Mouse (Mus musculus) monocyte, adult 5-6 weeks (primary cell): ENCODE data around the gene Gnb1. TPM values are rescaled to one million over a fixed set of nuclear protein-coding genes. Genes with fewer than 3 reads are reported as not detected.
A peak's percentile ranks its signal among the peaks of the same experiment; 100 is the strongest.

Source experiments
- ATAC-seq: fragments of 153-309, 156-312 bp; replicated peaks from 2 replicates; pipeline ENCODE4 v1.8.0; 2017; ENCODE audit warnings: mild to moderate bottlenecking; ENCODE audit not compliant: low TSS enrichment, insufficient number of reproducible peaks, severe bottlenecking, poor library complexity, low FRiP score
- total RNA-seq: library from RNA; stranded (forward); fragments of 200-1000, 200-491, 200-594 nt; gene quantifications from 3 replicates; pipeline ENCODE4 v1.2.3, GENCODE M21; 2017

Gnb1 gene
- total RNA-seq, 1 experiment from 2014 or later, result 199 TPM

- ATAC-seq, result no peak
Observed at GRCm38 (mm10) chr4:155482125-155482480, 9.1 kb upstream of the Gnb1 start.

- no peak for ATAC-seq
Observed at GRCm38 (mm10) chr4:155482733-155483540, 8.2 kb upstream of the Gnb1 start.

GRCm38 (mm10) chr4:155485521-155485920 is 5.6 kb upstream of the Gnb1 start:
- ATAC-seq, result no peak

GRCm38 (mm10) chr4:155487746-155488145 is 3.4 kb upstream of the Gnb1 start:
- no peak for ATAC-seq

GRCm38 (mm10) chr4:155488232-155489025 is 2.7 kb upstream of the Gnb1 start:
- ATAC-seq, result peak; percentile 7; the same call in 1 of the 2 replicates

DNA sequence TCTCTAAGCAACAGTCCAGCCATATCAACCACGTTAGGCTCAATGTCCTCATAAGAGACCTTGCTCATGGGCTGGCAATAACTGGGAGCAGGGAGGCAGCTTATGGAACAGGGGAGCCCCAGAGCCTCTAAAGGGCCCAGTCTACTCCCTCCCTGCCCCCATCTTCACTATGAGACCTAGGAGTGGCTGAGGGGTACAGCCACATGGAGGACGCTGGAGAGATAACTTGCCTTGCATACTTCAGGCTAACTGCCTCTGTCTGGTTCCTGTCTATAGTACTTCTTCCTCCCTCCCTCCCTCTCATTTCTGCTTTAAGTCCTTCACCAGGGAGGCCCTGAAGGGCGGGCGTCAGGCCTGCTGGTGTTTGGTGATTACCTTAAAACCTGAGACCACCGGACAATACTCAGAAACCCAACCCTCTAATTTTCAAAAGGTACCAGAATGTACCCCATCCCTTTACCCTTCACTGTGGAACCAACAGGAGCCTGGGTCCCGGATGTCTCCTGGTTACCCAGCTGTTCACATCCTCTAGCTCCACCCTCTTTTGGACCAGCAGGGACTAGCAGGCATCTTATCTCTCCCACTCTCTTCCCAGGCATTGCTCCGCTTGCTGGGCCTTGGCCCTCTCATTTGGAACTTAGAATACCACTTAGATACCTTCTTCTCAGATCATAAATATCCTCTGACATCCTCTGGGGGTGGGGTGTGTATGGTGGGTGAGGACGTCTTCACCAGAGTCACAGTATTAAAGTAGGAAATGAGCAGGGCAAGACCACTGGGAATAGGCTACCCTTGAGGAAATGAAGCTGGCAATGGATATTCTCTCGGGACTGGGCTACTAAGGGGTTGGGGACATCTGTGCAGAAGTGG is 1.8 kb upstream of the Gnb1 start:
- no peak for ATAC-seq

DNA sequence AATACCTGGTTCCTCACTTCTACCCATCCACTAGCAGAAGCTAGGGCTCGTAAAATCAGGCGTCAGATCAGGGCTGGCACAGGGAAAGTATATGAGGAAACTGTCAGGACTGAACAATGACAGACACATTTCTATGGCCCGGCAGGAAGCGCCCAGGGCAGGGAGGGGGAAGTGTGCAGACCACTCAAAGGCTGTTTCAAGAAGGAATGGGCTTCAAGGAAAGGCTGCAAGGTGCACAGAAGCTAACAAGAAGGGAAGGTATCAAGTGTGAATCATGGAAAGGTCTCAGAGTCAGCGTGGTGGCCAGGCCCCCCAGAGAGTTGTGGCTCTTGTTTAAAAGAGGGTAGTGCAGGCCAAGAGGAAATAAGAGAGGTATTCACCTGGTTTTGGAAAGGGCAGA is 705 bp upstream of the Gnb1 start:
- no peak for ATAC-seq

- no peak for ATAC-seq
Observed at GRCm38 (mm10) chr4:155491529-155492130, 469 bp downstream of the Gnb1 start.

GRCm38 (mm10) chr4:155492131-155492633 is 1.0 kb downstream of the Gnb1 start:
- ATAC-seq, result no peak; the same call in 1 of the 2 replicates

- ATAC-seq, result no peak
Observed at GRCm38 (mm10) chr4:155494891-155495290, 3.7 kb downstream of the Gnb1 start.

DNA sequence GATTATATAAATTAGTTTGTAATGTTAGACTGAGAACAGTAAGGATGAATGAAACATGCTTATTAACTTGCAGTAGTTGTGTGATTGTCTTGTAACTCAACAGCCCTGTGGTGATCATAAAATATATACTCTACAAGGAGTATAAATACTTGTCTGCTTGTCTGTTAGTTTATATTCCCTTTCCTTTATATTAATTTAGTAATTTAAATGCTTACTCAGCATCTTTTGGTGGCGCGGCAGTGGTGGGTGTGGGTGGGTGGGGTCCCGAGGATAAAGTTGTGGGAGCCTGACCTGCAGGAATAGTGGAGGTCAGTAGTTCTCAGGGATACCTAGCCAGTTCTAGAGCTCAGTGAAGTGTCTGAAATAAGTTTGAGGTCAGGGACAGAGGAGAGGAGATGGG is 6.8 kb downstream of the Gnb1 start:
- ATAC-seq, result no peak

DNA sequence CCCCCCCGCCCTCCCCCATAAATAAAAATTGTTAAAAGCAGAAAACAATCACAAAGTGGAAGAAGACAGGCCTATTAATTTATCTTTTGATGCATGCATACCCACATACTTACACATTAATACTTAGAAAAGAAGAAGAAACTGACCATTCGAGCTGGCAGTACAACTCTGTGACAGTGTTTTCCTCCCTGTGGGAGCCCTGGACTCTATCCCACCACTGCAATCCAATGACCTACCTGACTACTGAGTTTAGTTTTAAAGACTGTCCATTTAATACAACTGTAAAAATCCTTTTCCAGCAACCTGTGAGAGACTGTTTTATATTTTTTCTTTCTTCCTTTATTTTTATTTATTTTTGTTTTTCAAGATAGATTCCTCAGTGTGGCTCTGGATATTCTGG is 10.0 kb downstream of the Gnb1 start:
- no peak for ATAC-seq

DNA sequence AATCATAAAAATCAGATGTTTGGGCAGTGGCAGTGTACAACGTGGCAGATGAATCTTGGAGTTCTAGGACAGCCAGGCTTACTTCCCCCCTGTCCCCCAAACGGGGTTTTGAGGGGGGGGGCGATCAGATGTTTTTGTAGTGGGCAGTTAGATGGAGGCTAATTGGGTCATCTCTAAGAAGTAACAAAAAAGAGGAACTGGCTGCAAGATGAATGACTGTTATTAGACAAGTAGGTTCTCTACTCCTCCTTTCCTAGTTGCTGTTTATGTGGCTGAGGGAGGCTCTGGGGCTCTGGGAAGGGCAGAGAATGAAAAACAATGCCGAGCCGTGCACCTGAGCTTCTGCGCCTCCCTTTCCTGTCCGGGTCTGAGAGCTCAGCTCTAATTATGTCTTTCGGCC is 13.9 kb downstream of the Gnb1 start:
- peak; percentile 40; the same call in 1 of the 2 replicates for ATAC-seq

DNA sequence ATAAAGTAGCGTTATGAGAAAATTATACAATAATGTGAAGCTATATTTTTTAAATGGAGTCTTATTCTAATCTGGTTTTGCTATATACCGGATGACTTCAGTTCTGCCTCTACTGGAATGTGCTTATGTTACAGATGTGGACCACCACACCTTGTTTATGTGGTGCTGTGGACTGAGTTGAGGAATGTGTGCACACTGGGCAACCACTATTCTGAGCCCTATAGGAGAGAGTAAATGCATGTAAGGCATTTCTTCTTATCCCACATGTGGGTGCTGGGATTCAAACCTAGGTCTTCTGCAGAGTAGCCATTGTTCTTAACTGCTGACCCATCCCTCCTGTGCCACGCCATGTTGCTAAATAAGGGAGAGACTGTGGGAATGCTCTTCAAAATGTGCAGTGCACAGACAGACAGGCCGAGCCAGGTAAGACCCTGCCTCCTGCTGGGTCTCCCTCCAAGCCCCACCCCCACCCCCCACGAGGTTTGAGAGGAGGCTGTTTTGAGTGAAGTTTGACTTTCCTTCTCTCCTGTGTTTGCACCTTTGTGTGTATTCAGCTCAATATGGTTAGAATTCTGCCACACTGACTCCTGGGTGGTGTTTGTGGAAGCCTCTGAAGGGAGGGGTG is 14.6 kb downstream of the Gnb1 start:
- no peak for ATAC-seq

DNA sequence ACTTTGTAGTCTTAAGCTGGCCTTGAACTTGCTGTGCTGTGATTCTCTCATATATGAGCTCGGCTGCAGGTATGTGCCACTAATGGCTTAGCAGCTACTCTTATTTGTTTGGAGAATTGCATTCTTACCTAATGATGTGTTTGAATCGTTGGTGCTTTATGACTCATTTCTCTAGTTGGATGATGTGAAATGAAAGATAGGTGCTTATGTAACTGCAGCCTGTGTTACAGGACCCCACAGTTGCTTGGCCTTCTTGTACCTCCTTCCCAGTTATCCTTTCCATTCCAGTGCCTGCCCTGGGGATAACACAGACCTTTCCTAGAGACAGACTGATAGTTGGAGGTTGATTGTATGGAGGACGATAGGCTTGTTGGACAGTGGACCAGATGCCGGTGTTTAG is 17.5 kb downstream of the Gnb1 start:
- no peak for ATAC-seq

GRCm38 (mm10) chr4:155510981-155511380 is 19.8 kb downstream of the Gnb1 start:
- ATAC-seq, result no peak

DNA sequence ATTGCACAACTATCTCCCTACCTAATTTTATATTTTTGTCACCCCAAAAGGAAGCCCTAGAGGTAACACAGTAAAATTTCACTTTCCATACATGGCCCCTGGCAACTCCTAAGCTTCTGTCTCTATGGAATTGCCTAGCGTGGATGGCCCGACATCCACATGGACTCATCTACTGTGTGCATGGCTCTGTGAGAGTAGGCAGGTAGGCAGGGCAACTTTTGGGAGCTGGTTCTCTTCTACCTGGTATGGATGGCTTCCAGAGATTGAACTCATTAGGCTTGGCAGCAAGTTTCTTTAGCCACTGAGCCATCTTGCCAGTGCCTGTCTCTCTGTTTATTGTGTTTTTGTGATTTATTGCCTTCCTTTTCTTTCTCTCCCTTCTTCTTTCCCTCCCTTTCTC is 23.6 kb downstream of the Gnb1 start:
- ATAC-seq, result no peak

- no peak for ATAC-seq
Observed at GRCm38 (mm10) chr4:155517948-155518517, 26.9 kb downstream of the Gnb1 start.
